ENCODE assay signal across 26 mouse cellular contexts in the genomic region with DNA sequence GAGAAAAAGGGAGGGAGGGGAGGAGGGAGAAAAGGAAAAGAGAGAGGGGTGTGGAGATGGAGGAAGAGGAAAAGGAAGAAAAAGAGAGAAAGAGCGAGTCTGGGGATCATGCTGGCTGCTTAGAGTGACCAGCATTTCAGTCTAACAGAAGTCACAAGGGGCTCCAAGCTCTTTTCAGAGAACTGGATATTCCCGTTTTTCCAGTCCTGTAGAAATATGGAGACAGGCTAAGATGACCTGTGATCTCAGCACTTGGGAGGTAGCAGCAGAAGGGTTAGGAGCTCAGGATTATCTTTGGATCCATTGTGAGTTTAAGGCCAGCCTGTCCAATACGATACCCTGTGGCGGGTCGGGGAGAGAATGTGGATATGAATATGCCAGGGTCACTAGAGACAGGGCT.
"Had no signal": no experiment of that assay in that cellular context is flagged by ENCODE, and none has a peak within 500 bp of the region (broad histone marks: within the 10 kb centered on the region; RNA-seq: fewer than 3 reads in every experiment).

No protein-coding gene starts in this region.

- DNase-seq: gastrocnemius, adult 2 months; gastrocnemius, postnatal 10 days; gastrocnemius, postnatal 25 days; heart, adult 18-20 months; heart, postnatal 10 days; heart, postnatal 4 days; kidney, adult 18-20 months; kidney, adult 9 months; kidney, postnatal 14 days; kidney, postnatal 36 days; liver; liver, embryonic 13.5 days had no signal

- H3K4me2 ChIP-seq: heart, embryonic 12.5 days; hindbrain, embryonic 12.5 days; hindbrain, embryonic 14.5 days; kidney, embryonic 15.5 days; limb, embryonic 12.5 days; liver, embryonic 11.5 days; liver, embryonic 13.5 days had no signal

- H3K27me3 ChIP-seq: heart, embryonic 12.5 days; hindbrain, embryonic 12.5 days; kidney, embryonic 15.5 days; liver, embryonic 13.5 days had no signal

- ATAC-seq: hindbrain, embryonic 16.5 days; inflammation-experienced regulatory T-cells, adult 6 months had no signal

- H3K9me3 ChIP-seq: heart, embryonic 10.5 days; heart, embryonic 12.5 days; hindbrain, embryonic 10.5 days; hindbrain, embryonic 12.5 days; kidney, embryonic 15.5 days; limb, embryonic 10.5 days; limb, embryonic 12.5 days; liver, embryonic 13.5 days had no signal

- H3K4me3 ChIP-seq: gastrocnemius, adult 2 months; heart, embryonic 10.5 days; heart, embryonic 12.5 days; hindbrain, embryonic 10.5 days; hindbrain, embryonic 12.5 days; kidney, embryonic 15.5 days; layer of hippocampus, adult 2 months; left cerebral cortex, adult 2 months; limb, embryonic 10.5 days; limb, embryonic 12.5 days; liver, embryonic 13.5 days had no signal

- H3K9ac ChIP-seq: heart, embryonic 12.5 days; hindbrain, embryonic 12.5 days; hindbrain, embryonic 14.5 days; kidney, embryonic 15.5 days; limb, embryonic 12.5 days; liver, embryonic 13.5 days had no signal

- H3K4me1 ChIP-seq: heart, embryonic 12.5 days had no signal

- H3K27ac ChIP-seq: gastrocnemius, adult 2 months; heart, embryonic 10.5 days; hindbrain, embryonic 10.5 days; hindbrain, embryonic 12.5 days; hindbrain, embryonic 14.5 days; kidney, embryonic 15.5 days; kidney, postnatal 0 days; layer of hippocampus, adult 2 months; left cerebral cortex, adult 2 months; limb, embryonic 10.5 days; limb, embryonic 12.5 days; liver, embryonic 13.5 days had no signal

- H3K36me3 ChIP-seq: heart, embryonic 10.5 days; heart, embryonic 12.5 days; hindbrain, embryonic 10.5 days; hindbrain, embryonic 12.5 days; kidney, embryonic 15.5 days; limb, embryonic 10.5 days; limb, embryonic 12.5 days; liver, embryonic 13.5 days had no signal
